Mouse (Mus musculus): ENCODE data around the gene Stk25.

GRCm38 (mm10) chr1:93581545-93581944 lies 76.9 kb downstream of the Stk25 start:
- TF ChIP-seq CTCF (IDR thresholded peaks at IDR 0.05; ENCODE audit: low read depth, low read length) (no peak), POLR2A (IDR thresholded peaks at IDR 0.05; ENCODE audit: insufficient read depth, low read length) (no peak)
